Mouse (Mus musculus): Measurements from ENCODE around the gene Uqcc1. TPM values are rescaled to one million over a fixed set of nuclear protein-coding genes. Genes with fewer than 3 reads are reported as not detected.

The Uqcc1 gene
- polyA plus RNA-seq, 1 experiment: 12.1 TPM

GRCm38 (mm10) chr2:155817301-155818245, 112.5 kb downstream of the Uqcc1 start:
- no peak for DNase-seq (ENCODE audit: low read depth in 1 of 2, low spot score in 2 of 2)
- H3K36me3 ChIP-seq (ENCODE audit: control insufficient read depth, insufficient read depth, low read length): peaks cover 12% of the 10 kb centered on the region
- no peak overlapping the region for H3K27ac ChIP-seq (ENCODE audit: insufficient read depth, low read length)
- peaks cover 11% of the 10 kb centered on the region; the same call in 1 of the 2 replicates for H3K4me1 ChIP-seq (ENCODE audit: control insufficient read depth, insufficient read depth, insufficient read length)
- H3K4me3 ChIP-seq (ENCODE audit: extremely low read depth, insufficient read depth, insufficient read length): no peak overlapping the region
- WGBS: 82% methylated on average over 10 of the region's 10 CpGs
- H3K27me3 ChIP-seq (ENCODE audit: control insufficient read depth, insufficient read depth, low read length): no peaks in the 10 kb centered on the region
- TF ChIP-seq CTCF (IDR thresholded peaks at IDR 0.05; ENCODE audit: extremely low read depth, insufficient read depth, insufficient read length, insufficient replicate concordance): no peak
- TF ChIP-seq POLR2A (IDR thresholded peaks at IDR 0.05; ENCODE audit: low read depth, low read length): no peak

GRCm38 (mm10) chr2:155816179-155816578, 113.9 kb downstream of the Uqcc1 start:
- H3K4me3 ChIP-seq (ENCODE audit: extremely low read depth, insufficient read depth, insufficient read length): no peak overlapping the region
- DNase-seq (ENCODE audit: low read depth in 1 of 2, low spot score in 2 of 2): no peak

GRCm38 (mm10) chr2:155814829-155815228, 115.3 kb downstream of the Uqcc1 start:
- WGBS: 33% methylated on average over 5 of the region's 5 CpGs
- H3K27me3 ChIP-seq (ENCODE audit: control insufficient read depth, insufficient read depth, low read length): no peaks in the 10 kb centered on the region
- no peak overlapping the region for H3K4me3 ChIP-seq (ENCODE audit: extremely low read depth, insufficient read depth, insufficient read length)
- H3K4me1 ChIP-seq (ENCODE audit: control insufficient read depth, insufficient read depth, insufficient read length): peaks cover 10% of the 10 kb centered on the region; the same call in 1 of the 2 replicates
- H3K27ac ChIP-seq (ENCODE audit: insufficient read depth, low read length): no peak overlapping the region
- no peaks in the 10 kb centered on the region for H3K36me3 ChIP-seq (ENCODE audit: control insufficient read depth, insufficient read depth, low read length)
- TF ChIP-seq CTCF (IDR thresholded peaks at IDR 0.05; ENCODE audit: extremely low read depth, insufficient read depth, insufficient read length, insufficient replicate concordance): no peak
- TF ChIP-seq POLR2A (IDR thresholded peaks at IDR 0.05; ENCODE audit: low read depth, low read length): no peak
- no peak for DNase-seq (ENCODE audit: low read depth in 1 of 2, low spot score in 2 of 2)

More at GRCm38 (mm10) chr2:155816179-155816578, 113.9 kb downstream of the Uqcc1 start:
- WGBS: 95% methylated on average over 1 of the region's 1 CpGs
- H3K27ac ChIP-seq (ENCODE audit: insufficient read depth, low read length): no peak overlapping the region
- H3K36me3 ChIP-seq (ENCODE audit: control insufficient read depth, insufficient read depth, low read length): peaks cover 2% of the 10 kb centered on the region
- no peaks in the 10 kb centered on the region for H3K27me3 ChIP-seq (ENCODE audit: control insufficient read depth, insufficient read depth, low read length)
- TF ChIP-seq POLR2A (IDR thresholded peaks at IDR 0.05; ENCODE audit: low read depth, low read length) (no peak), CTCF (IDR thresholded peaks at IDR 0.05; ENCODE audit: extremely low read depth, insufficient read depth, insufficient read length, insufficient replicate concordance) (no peak)
- H3K4me1 ChIP-seq (ENCODE audit: control insufficient read depth, insufficient read depth, insufficient read length): peaks cover 11% of the 10 kb centered on the region; the same call in 1 of the 2 replicates

GRCm38 (mm10) chr2:155812637-155813036, 117.5 kb downstream of the Uqcc1 start:
- TF ChIP-seq POLR2A (IDR thresholded peaks at IDR 0.05; ENCODE audit: low read depth, low read length) (no peak), CTCF (IDR thresholded peaks at IDR 0.05; ENCODE audit: extremely low read depth, insufficient read depth, insufficient read length, insufficient replicate concordance) (no peak)
- Histone ChIP-seq H3K27me3 (ENCODE audit: control insufficient read depth, insufficient read depth, low read length) (no peaks in the 10 kb centered on the region), H3K4me1 (ENCODE audit: control insufficient read depth, insufficient read depth, insufficient read length) (no peaks in the 10 kb centered on the region), H3K36me3 (ENCODE audit: control insufficient read depth, insufficient read depth, low read length) (no peaks in the 10 kb centered on the region), H3K27ac (ENCODE audit: insufficient read depth, low read length) (no peak overlapping the region), H3K4me3 (ENCODE audit: extremely low read depth, insufficient read depth, insufficient read length) (no peak overlapping the region)
- 75% methylated on average over 4 of the region's 4 CpGs for WGBS
- DNase-seq (ENCODE audit: low read depth in 1 of 2, low spot score in 2 of 2): no peak

- Histone ChIP-seq H3K36me3 (ENCODE audit: control insufficient read depth, insufficient read depth, low read length) (no peaks in the 10 kb centered on the region), H3K4me3 (ENCODE audit: extremely low read depth, insufficient read depth, insufficient read length) (no peak overlapping the region), H3K27ac (ENCODE audit: insufficient read depth, low read length) (no peak overlapping the region), H3K27me3 (ENCODE audit: control insufficient read depth, insufficient read depth, low read length) (no peaks in the 10 kb centered on the region), H3K4me1 (ENCODE audit: control insufficient read depth, insufficient read depth, insufficient read length) (no peaks in the 10 kb centered on the region)
- TF ChIP-seq CTCF (IDR thresholded peaks at IDR 0.05; ENCODE audit: extremely low read depth, insufficient read depth, insufficient read length, insufficient replicate concordance): peak; percentile 92; the same call in 1 of the 2 replicates
- TF ChIP-seq POLR2A (IDR thresholded peaks at IDR 0.05; ENCODE audit: low read depth, low read length): no peak
- 44% methylated on average over 16 of the region's 16 CpGs for WGBS
- DNase-seq (ENCODE audit: low read depth in 1 of 2, low spot score in 2 of 2): peak; percentile 35 to 71
These were observed 118.2 kb downstream of the Uqcc1 start for GRCm38 (mm10) chr2:155811821-155812396.

- DNase-seq (ENCODE audit: low read depth in 1 of 2, low spot score in 2 of 2): no peak
- WGBS: 85% methylated on average over 4 of the region's 4 CpGs
- Histone ChIP-seq H3K36me3 (ENCODE audit: control insufficient read depth, insufficient read depth, low read length) (no peaks in the 10 kb centered on the region), H3K27ac (ENCODE audit: insufficient read depth, low read length) (no peak overlapping the region), H3K4me1 (ENCODE audit: control insufficient read depth, insufficient read depth, insufficient read length) (no peaks in the 10 kb centered on the region), H3K27me3 (ENCODE audit: control insufficient read depth, insufficient read depth, low read length) (no peaks in the 10 kb centered on the region), H3K4me3 (ENCODE audit: extremely low read depth, insufficient read depth, insufficient read length) (no peak overlapping the region)
- TF ChIP-seq CTCF (IDR thresholded peaks at IDR 0.05; ENCODE audit: extremely low read depth, insufficient read depth, insufficient read length, insufficient replicate concordance) (no peak), POLR2A (IDR thresholded peaks at IDR 0.05; ENCODE audit: low read depth, low read length) (no peak)
These were observed 120.5 kb downstream of the Uqcc1 start for GRCm38 (mm10) chr2:155809620-155810019.
